Mouse (Mus musculus) embryonic fibroblast, embryonic 13.5 days (primary cell): ENCODE results near the gene Sarnp.
"Not testable (repeated sequence)": the region's sequence is repeated elsewhere in the genome, so short reads cannot be mapped to it uniquely, and the experiment has no call there.

Experiments
- CTCF ChIP-seq: IDR thresholded peaks from 2 replicates; pipeline ENCODE4 v1.5.1; 2011; ENCODE audit warnings: mild to moderate bottlenecking, control low read depth, low read length, moderate library complexity, borderline replicate concordance; ENCODE audit not compliant: insufficient read depth
- POLR2A ChIP-seq: IDR thresholded peaks from 2 replicates; pipeline ENCODE4 v1.6.1; 2011; ENCODE audit warnings: low read depth, mild to moderate bottlenecking, control low read depth, low read length, moderate library complexity

- TF ChIP-seq CTCF, POLR2A: not testable (repeated sequence)
Observed at GRCm38 (mm10) chr10:128823087-128823486, 6.0 kb downstream of the Sarnp start.
